In genomic region chr19:56691103-56691502, GRCm38 (mm10) we compare ENCODE assay signal across 36 mouse cellular contexts. TPM values are rescaled to one million over a fixed set of nuclear protein-coding genes. Genes with fewer than 3 reads are reported as not detected.
"Had no signal": no experiment of that assay in that cellular context is flagged by ENCODE, and none has a peak within 500 bp of the region (broad histone marks: within the 10 kb centered on the region; RNA-seq: fewer than 3 reads in every experiment).

No protein-coding gene starts in this region.

- H3K27me3 ChIP-seq: heart, embryonic 12.5 days; heart, embryonic 13.5 days; heart, embryonic 15.5 days; hindbrain, embryonic 12.5 days; hindbrain, embryonic 13.5 days; hindbrain, embryonic 15.5 days; intestine, embryonic 15.5 days had no signal

- H3K4me3 ChIP-seq: heart, embryonic 12.5 days; heart, embryonic 13.5 days; heart, embryonic 15.5 days; hindbrain, embryonic 10.5 days; hindbrain, embryonic 12.5 days; hindbrain, embryonic 13.5 days; hindbrain, embryonic 15.5 days; intestine, embryonic 15.5 days; kidney, embryonic 15.5 days; layer of hippocampus, adult 2 months; left cerebral cortex, adult 2 months had no signal

- H3K27ac ChIP-seq: heart, embryonic 13.5 days; heart, embryonic 15.5 days; hindbrain, embryonic 10.5 days; hindbrain, embryonic 12.5 days; hindbrain, embryonic 13.5 days; hindbrain, embryonic 14.5 days; hindbrain, embryonic 15.5 days; hindbrain, postnatal 0 days; intestine, embryonic 15.5 days; kidney, embryonic 15.5 days; kidney, postnatal 0 days; layer of hippocampus, adult 2 months; left cerebral cortex, adult 2 months had no signal

- DNase-seq: heart, postnatal 10 days; heart, postnatal 14 days; heart, postnatal 36 days; heart, postnatal 4 days; kidney, adult 11 months; kidney, adult 18-20 months; kidney, adult 2 months; kidney, adult 8-10 months; kidney, adult 9 months; kidney, postnatal 10 days; kidney, postnatal 14 days; kidney, postnatal 25 days; kidney, postnatal 36 days; kidney, postnatal 4 days; layer of hippocampus, adult 9-11 months; layer of hippocampus, postnatal 36 days had no signal

- H3K36me3 ChIP-seq: heart, embryonic 12.5 days; heart, embryonic 13.5 days; heart, embryonic 15.5 days; hindbrain, embryonic 10.5 days; hindbrain, embryonic 12.5 days; hindbrain, embryonic 13.5 days; hindbrain, embryonic 15.5 days; intestine, embryonic 15.5 days; kidney, embryonic 15.5 days had no signal

- H3K9ac ChIP-seq: heart, embryonic 12.5 days; heart, embryonic 13.5 days; heart, embryonic 15.5 days; hindbrain, embryonic 12.5 days; hindbrain, embryonic 13.5 days; hindbrain, embryonic 14.5 days; hindbrain, embryonic 15.5 days; intestine, embryonic 15.5 days; kidney, embryonic 15.5 days had no signal

- ATAC-seq: hindbrain, embryonic 16.5 days; hindbrain, postnatal 0 days; inflammation-experienced regulatory T-cells, adult 6 months; intestine, embryonic 15.5 days; intestine, embryonic 16.5 days; intestine, postnatal 0 days had no signal

- H3K4me2 ChIP-seq: heart, embryonic 11.5 days; heart, embryonic 12.5 days; heart, embryonic 13.5 days; heart, embryonic 15.5 days; hindbrain, embryonic 12.5 days; hindbrain, embryonic 13.5 days; hindbrain, embryonic 14.5 days; hindbrain, embryonic 15.5 days; intestine, embryonic 15.5 days; kidney, embryonic 15.5 days had no signal

- H3K9me3 ChIP-seq: heart, embryonic 12.5 days; heart, embryonic 13.5 days; heart, embryonic 15.5 days; hindbrain, embryonic 10.5 days; hindbrain, embryonic 12.5 days; hindbrain, embryonic 13.5 days; hindbrain, embryonic 15.5 days; intestine, embryonic 15.5 days; kidney, embryonic 15.5 days had no signal

- H3K4me1 ChIP-seq: hindbrain, embryonic 15.5 days; kidney, embryonic 15.5 days had no signal

RNA-seq across cellular contexts. Expression of gene Adrb1, which starts 30.9 kb away (rescaled TPM):
- total RNA-seq: hematopoietic stem cell, adult 5-6 weeks had no signal
